Mouse (Mus musculus): ENCODE measurements around the gene Cst13.

Gene Cst13

GRCm38 (mm10) chr2:148874617-148875334 lies 54.9 kb downstream of the Cst13 start:
- no peak for DNase-seq (ENCODE audit: low read depth, low spot score)

GRCm38 (mm10) chr2:148875335-148875811 lies 55.5 kb downstream of the Cst13 start, which contains the start of gene Cst3:
TSS of gene Cst3 (minus strand) at chr2:148875692.
- peak; percentile 89 for DNase-seq (ENCODE audit: low read depth, low spot score)

GRCm38 (mm10) chr2:148877016-148877770 lies 57.3 kb downstream of the Cst13 start:
- peak; percentile 70 for DNase-seq (ENCODE audit: low read depth, low spot score)

- no peak for DNase-seq (ENCODE audit: low read depth, low spot score)
Observed at GRCm38 (mm10) chr2:148878641-148879130, 58.8 kb downstream of the Cst13 start.

GRCm38 (mm10) chr2:148879199-148879598 lies 59.3 kb downstream of the Cst13 start:
- DNase-seq (ENCODE audit: low read depth, low spot score) = no peak
